Mouse (Mus musculus) MEL (cell line): ENCODE measurements around the gene Rplp2.

Source experiments
- MYC ChIP-seq: IDR thresholded peaks from 2 replicates; pipeline ENCODE4 v1.6.1; 2011; ENCODE audit warnings: low read depth, mild to moderate bottlenecking, low read length, improper control_type of control experiment, moderate library complexity
- POLR2A ChIP-seq, 2 experiments: IDR thresholded peaks; 2 replicates each; pipeline ENCODE4 v1.6.1; 2011 to 2012; ENCODE audit warnings: low read length in 2 of 2, mild to moderate bottlenecking in 2 of 2, control low read depth in 1 of 2, improper control_type of control experiment in 1 of 2, low read depth in 1 of 2, moderate library complexity in 1 of 2; ENCODE audit not compliant: control insufficient read depth in 1 of 2, insufficient read depth in 1 of 2, poor library complexity in 1 of 2
- RCOR1 ChIP-seq: IDR thresholded peaks from 2 replicates; pipeline ENCODE4 v1.6.1; 2012; ENCODE audit warnings: low read depth, mild to moderate bottlenecking, inconsistent platforms, low read length, improper control_type of control experiment
- TBP ChIP-seq: IDR thresholded peaks from 2 replicates; pipeline ENCODE4 v1.8.0; 2011; ENCODE audit warnings: low read depth, low read length, improper control_type of control experiment

DNA sequence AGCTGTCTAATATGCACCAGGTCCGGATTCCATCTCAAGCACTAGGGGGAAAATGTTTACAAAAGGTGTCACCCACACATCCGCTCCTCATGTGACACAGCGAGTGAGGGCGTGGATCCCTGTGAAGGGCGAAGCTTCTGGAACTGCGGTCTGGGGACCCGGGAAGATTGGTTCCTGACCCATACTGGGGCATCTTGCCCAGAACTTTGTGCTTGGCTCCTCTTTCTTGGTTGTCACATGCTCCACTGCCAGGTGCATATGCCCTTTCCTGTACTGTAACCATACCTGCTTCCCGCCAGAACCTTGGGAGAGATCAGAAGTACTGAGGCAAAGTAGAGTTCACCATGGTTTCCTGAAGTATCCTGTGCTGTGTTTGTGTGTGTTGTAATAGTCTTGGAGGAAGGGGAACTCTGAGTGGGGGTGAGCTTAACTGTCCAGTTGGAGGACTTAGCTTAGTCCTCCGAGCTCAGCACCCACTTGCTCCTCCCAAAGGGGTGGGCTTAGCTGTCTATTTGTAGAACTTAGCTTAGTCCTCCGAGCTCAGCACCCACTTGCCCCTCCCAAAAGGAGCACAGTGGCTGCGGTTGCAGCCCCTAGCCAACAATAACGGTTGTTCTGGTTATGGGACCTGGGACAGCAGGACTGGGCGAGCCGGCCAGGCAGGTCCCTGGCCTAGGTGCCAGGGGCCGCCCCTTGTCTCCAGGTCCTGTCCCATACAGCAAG, 13.4 kb downstream of the Rplp2 start, which contains the start of gene Cracr2b:
- no peak for TF ChIP-seq MYC
- no peak for TF ChIP-seq POLR2A (IDR thresholded peaks at IDR 0.05; ENCODE audit: control insufficient read depth in 1 of 2, insufficient read depth in 1 of 2, low read depth in 1 of 2, low read length in 2 of 2, poor library complexity in 1 of 2)
- TF ChIP-seq RCOR1 = no peak
- TF ChIP-seq TBP = no peak
